Mouse (Mus musculus): Measurements from ENCODE around the gene Tspan4.

- no peak for TF ChIP-seq CTCF (conservative IDR thresholded peaks at IDR 0.05; ENCODE audit: low read length)
- TF ChIP-seq POU5F1 (IDR thresholded peaks at IDR 0.05; ENCODE audit: borderline replicate concordance, low read length), result no peak
Observed at GRCm38 (mm10) chr7:141435129-141435855, 39.7 kb upstream of the Tspan4 start.

All from E14TG2a.4 (cell line).